Mouse (Mus musculus): ENCODE data around the gene Fam76b.

DNA sequence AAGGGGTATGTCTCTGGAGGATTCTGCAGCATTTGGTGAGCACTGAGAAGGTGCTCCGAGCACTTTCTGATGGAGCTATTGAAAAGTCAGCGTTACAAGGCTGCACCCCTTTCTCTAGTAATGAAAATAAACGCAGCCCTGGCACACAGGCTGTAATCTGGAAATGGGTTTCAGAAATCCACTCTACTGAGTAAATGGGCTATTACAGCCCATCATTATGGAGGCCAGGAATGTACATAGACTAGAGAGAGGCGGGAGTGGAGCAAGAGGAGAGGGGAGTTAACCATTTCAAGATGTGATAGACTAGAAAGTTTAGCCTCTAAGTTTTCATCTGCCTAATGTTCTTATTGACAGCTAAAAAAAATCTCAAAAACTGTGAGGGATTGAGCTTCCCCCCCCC is 65.5 kb downstream of the Fam76b start:
- TF ChIP-seq ZC3H11A (IDR thresholded peaks at IDR 0.05; ENCODE audit: borderline replicate concordance, low read depth, low read length) (no peak), CHD2 (IDR thresholded peaks at IDR 0.05; ENCODE audit: low read depth, low read length) (no peak), HCFC1 (IDR thresholded peaks at IDR 0.05; ENCODE audit: borderline replicate concordance, insufficient read depth, low read length) (no peak)

Measured in ES-E14 (cell line).